Mouse (Mus musculus): ENCODE data around the gene Olfr71. TPM values are rescaled to one million over a fixed set of nuclear protein-coding genes. Genes with fewer than 3 reads are reported as not detected.

Olfr71 gene
- total RNA-seq (2021) (not detected), polyA plus RNA-seq (2012; rRNA removed) (not detected in 2 replicates)
- long read RNA-seq = 0 reads

DNA sequence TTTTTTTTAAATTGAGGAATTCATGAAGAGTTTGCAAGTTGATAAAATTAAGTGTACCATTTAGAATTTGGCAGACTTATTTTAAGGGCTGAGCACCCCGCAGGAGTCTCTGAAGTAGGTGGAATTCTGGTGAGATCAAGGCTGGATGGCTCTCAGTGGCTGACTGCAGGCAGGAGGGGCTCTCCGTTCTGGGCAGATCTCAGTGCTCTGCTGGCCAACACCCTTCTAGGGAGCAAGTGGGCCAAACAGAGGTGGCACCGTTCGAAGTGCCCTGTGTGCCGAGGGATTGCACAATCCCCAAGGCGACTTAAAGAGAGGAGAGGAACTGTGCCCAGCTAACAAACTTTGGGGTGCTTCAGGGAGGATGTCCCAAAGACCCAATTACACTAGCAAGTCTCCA is at the start of gene Olfr71:
TSS of gene Olfr71 (minus strand) at position 387 of the 400 bp plus-strand sequence.
- DNase-seq = peak; percentile 36

GRCm38 (mm10) chr4:43757213-43757612 is 47.2 kb upstream of the Olfr71 start:
- DNase-seq = no peak

- DNase-seq = no peak
Measured at GRCm38 (mm10) chr4:43745187-43745586, 35.1 kb upstream of the Olfr71 start.

DNA sequence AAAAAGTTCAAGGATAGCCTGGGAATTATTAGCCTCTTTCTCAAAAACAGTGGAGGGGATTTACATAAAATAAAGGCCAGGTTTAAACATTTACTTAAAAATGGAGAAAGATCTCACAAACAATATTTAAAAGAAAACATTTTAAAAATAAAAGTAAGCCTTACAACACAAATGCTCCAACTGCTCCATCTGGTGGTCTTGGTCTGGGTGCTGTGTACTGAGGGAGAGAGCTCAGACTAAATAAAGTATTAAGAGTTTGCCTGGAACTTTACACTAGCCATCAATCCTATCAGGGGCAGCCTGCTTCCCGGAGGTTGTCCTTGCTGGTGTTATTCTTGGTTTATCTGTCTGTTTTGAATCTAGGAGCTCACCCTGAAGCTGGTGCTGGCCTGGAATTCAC is 33.0 kb upstream of the Olfr71 start:
- no peak for DNase-seq

DNA sequence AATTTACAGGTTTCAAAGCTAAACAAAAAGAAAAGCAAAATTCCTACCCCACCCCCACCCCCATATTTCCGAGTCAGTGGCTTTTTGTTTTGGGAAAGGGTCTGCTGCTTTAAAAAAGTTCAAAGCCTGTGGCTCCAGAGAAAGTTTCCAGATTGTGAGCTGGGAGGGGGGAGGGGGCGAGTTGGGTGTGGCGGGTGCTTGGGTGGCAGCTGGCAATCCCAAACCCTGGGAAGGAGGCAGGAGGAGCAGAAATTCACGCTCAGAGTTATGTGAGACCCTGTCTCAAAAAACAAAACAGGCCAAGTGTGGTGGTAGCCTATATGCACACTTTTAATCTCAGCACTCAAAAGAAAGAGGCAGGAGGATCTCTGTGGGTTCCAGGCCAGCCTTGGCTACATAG is 32.6 kb upstream of the Olfr71 start:
- no peak for DNase-seq

DNA sequence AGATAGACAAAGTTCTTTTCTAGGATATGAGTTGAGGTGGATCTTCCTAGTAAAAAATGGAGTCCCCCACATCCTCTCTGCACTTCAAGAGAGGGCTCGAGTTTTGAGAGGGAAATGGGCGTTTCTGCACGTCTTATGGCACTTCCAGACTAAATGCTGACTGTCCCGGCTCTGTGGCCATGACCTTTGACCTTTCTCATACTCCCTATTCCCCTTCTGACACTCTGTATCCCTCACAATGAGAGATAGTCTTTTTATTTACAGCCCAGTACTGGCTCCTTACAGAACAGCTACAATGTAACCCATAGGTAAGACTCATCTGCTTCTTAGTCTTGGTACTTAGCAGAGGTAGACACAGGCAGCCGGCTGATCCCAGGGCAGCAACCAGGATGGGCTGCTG is 31.5 kb upstream of the Olfr71 start:
- no peak for DNase-seq

- DNase-seq = no peak
Measured at GRCm38 (mm10) chr4:43738989-43739674, 29.1 kb upstream of the Olfr71 start.

DNA sequence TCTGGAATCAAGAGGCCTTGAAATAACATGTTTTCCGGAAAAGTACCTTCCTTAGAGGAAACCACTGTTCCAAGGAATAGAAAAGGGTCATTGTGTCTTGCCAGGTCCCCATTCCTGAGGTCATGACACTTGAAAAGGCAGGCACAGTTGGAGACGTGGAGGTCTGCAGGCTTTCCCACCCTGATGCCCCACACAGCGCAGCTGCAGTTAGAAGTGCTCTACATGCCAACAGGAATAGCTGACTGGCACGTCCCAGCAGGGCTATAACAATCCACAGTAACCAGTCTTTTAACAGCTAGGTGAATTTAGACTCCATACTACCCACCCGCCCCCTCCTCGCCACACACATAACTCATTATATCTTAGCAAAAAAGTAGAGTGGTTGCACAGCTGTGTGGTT is 27.1 kb upstream of the Olfr71 start:
- no peak for DNase-seq

DNA sequence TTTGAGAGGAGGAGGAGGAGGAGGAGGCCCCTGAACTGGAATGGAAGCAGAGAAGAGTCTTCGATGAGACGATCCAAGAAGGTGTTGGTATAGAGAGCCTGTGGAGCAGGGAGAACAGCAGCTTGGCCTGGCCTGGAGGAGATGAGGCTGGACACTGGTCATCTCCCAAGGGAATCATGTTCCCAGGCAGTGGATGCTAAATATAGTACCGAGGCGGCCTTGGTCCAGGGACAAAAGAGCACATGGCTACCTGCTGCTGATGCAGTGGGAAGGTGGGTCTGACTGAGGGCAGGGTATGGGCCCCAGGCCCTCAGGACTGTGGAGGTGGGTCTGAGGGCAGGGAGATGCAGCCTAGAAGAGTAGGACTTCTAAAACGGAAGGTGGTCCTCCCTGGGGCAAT is 23.1 kb upstream of the Olfr71 start:
- no peak for DNase-seq

GRCm38 (mm10) chr4:43732171-43732570 is 22.1 kb upstream of the Olfr71 start:
- DNase-seq = no peak

DNA sequence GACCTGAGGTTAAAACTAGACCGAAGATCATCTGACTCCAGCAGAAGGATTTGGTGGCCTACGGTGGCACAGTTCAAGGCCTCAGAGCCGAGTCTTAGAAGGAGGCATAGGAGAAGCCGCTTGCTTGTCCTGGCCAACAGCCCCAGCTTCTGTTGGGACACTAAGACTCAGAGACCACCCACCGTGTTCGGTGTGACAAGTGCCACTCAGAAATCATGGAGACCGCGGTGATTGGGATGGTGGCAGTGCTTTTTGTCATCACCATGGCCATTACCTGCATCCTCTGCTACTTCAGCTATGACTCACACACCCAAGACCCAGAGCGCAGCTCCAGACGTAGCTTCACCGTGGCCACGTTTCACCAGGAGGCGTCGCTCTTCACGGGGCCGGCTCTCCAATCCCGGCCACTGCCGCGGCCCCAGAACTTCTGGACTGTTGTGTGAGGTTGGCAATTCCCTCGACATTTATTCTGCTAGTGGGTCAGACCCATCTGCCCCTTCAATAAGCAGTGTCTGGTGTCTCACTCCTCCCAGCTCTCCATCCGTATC is 20.8 kb upstream of the Olfr71 start:
- no peak for DNase-seq

DNA sequence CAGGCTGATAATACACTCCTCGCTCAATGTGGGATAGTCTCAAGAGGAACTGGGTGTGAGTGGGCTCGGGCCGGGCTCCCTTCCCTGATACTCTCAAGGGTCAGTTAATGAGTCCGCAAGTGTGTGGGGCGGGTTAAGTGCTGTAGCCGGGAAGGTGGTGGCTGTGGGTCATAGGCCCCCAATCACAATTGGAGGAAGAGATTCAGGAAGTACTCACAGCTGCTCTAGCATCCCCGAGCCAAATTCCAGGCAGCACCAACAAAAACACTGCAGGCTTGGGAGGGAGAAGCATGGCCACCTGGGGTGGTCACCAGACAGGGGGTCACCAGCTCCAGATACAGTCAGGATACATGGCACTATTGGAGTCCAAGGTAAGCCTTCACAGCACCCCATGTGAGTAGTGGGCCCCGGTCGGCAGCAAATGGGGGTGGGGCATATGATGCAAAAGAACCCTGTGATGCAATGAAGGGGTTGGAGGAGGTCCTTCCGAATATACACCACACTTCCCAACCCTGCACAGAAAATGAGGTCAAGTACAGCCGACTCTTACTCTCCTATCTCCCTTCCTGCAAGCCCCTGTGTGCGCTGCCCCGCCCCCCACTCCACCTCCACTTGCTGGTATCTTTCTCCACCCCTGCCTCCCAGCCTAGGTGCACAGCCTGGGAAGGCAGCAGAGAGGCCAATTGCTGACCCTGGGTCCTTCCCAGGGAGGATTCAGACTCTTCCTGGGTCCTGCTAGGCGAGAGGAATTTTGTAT is 19.9 kb upstream of the Olfr71 start, which contains the start of gene Spaar:
TSS of gene Spaar (plus strand) at position 241 of the 757 bp plus-strand sequence.
- DNase-seq = peak; percentile 47

DNA sequence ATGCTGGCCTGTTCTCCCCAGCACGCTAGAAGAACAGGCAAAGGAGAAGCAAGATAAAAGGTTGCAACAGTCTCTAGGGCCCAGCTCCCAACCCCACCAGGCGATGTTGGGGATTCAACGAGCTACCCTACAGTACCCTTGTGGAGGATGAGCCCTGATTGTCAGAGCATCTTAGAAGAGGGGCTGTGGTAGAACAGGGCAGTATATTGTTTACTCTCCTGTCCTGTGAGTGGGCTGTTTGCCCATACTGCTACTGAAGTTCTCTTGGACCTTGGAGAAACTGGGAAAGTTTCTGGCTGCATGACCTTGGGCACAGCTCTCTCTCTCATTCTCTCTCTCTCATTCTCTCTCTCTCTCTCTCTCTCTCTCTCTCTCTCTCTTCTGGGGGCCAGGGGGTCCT is 19.1 kb upstream of the Olfr71 start:
- no peak for DNase-seq

DNA sequence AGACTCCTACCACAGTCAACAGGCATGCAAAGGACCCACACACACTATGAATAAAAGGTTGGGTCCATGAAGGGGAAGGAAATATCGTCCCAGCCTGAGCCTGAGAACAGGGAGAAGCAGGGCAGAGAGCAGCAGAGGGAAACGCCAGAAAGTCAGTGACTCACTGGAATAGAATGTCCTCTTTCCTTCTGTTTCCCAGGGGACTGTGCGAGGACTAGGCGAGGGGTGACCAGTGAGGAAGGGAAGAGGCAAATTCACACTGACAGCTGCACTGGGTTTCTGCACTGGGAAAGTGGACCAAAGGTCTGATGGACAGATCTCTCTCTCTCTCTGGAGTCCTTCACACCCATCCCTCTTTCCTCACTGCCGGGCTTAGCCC is 18.5 kb upstream of the Olfr71 start:
- DNase-seq = peak; percentile 80

DNA sequence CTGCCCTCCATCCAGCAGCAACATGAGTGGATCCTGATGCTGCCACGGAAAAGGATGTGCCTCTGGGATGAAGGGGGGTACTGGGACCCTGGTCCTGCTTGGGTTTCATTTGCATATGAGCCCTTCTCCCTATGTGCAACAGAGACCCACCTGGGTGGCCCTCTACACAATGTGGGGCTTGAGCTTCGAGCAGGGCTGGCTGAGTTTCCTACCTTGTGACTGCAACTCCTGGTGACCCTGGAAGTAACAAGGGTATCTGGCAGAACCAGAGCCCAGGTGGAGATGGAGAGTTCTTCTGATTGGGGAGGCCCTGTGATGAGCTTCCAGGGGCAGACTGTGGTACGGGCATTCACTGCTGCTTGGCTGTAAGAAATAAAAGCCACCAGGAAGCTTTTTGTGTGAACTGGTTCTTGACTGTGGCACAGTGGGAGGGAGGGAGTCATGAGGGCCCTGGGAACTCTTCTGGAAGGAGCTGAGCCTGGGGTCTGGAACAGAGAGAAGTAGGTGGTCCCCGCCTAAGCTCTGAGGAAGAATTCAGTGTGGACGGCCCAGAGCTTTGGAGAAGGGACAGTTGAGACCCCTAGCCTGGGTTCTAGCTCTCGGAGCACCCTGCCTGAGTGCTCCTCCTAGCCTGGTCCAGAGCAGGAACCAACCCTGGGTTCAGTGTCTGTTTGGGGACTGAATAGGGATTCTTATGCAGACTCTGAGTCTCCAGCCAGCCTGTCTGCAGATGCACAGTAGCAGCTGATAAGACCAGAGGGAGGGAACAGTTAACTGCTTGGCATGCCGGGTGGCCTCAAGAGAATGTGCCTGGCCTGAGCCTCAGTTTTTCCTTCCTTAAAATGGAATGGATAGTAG is 17.9 kb upstream of the Olfr71 start:
- no peak for DNase-seq

- DNase-seq = peak; percentile 76
Measured at GRCm38 (mm10) chr4:43726995-43727394, 16.9 kb upstream of the Olfr71 start, which contains the start of gene Hrct1. Gene Hrct1 (plus strand): TSS chr4:43727188.

DNA sequence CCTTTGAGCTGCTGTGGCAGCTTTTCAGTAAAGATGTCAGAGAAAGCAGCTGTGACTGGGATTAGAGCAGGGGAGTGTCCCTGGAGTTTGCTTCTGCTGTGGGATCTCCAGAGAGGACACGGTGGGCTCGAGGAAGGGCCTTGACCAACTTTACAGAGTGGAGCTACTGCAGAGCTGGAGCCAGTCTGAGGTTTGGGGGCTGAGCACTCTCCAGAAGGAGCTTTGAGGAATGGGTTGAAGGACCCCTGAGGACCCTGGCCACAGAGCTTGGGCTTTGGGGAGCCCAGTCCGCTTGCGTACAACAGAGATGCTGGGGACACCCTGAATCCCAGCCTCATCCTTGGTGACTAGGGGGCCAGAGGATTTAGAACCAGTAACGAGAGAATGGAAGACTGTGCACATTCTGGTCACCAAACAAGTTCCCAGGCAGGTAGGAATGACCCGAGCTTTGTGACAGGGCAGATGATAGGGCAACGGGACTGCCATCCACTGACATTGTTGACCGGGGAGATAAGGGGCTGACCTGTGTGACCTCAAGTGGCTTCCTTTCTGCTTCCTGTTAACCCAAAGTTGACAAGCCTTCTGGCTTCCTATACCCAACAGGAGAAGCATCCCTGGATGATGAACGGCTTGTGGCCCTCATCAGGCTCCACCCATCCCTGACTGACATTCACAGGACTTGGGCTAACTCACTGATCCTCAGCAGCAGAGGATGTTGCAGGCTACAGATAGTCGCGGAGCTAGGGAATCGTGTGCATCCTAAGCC is 16.4 kb upstream of the Olfr71 start:
- DNase-seq = no peak

DNA sequence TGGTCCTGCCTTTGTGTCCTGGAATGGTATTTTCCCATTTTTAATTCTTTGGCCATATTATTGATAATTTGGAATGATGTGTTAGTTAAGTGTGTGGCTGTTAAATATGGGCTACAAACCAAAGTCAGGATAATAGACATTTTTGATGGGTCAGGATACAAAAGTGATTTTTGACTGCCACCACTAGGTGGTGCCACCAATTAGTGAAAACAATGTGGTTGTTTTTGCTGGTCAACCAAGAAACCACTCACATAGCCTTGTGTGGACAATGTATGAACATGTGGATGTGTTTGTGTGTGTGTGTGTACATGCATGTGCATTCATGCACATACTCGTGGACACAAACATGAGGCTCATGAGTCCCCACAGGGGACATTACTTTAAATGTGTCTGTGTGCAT is 14.7 kb upstream of the Olfr71 start:
- no peak for DNase-seq

DNA sequence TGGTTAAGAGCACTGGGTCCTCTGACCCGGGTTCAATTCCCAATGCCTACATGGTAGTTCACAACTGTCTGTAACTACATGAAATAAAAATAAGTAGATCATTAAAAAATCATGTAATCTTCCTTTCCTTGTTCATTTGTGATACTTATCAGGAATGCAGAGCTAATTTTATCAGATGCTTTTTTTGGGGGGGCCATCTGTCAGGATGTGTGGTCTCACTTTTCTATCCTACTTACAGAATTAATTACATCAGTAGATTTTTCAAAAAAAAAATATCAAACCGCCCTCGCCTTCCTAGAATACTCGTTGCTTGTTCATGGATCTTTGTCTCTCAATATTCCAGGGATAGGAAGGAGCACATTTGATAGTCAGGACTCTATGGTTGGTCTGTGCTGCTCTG is 12.1 kb upstream of the Olfr71 start:
- DNase-seq = no peak

- no peak for DNase-seq
Measured at GRCm38 (mm10) chr4:43720491-43721228, 10.6 kb upstream of the Olfr71 start.
